Mouse (Mus musculus) CH12.LX (cell line): ENCODE data around the gene Grid2.

Experiments used
- CTCF ChIP-seq, 2 experiments: IDR thresholded peaks in 1 of 2; conservative IDR thresholded peaks in 1 of 2; 2 replicates each; pipeline ENCODE4 v1.5.1; 2011 to 2012; ENCODE audit warnings: low read depth in 2 of 2, low read length in 2 of 2, improper control_type of control experiment in 1 of 2, inconsistent platforms in 1 of 2, mild to moderate bottlenecking in 1 of 2, moderate library complexity in 1 of 2
- ELF1 ChIP-seq: IDR thresholded peaks from 2 replicates; pipeline ENCODE4 v1.6.1; 2014; ENCODE audit warnings: low read depth, mild to moderate bottlenecking, inconsistent platforms, low read length, improper control_type of control experiment
- EP300 ChIP-seq: IDR thresholded peaks from 2 replicates; pipeline ENCODE4 v1.6.1; 2011; ENCODE audit warnings: low read length, improper control_type of control experiment
- MAFK ChIP-seq: IDR thresholded peaks from 2 replicates; pipeline ENCODE4 v1.6.1; 2011; ENCODE audit warnings: low read length, improper control_type of control experiment; ENCODE audit not compliant: insufficient replicate concordance
- NRF1 ChIP-seq: IDR thresholded peaks from 2 replicates; pipeline ENCODE4 v1.6.1; 2014; ENCODE audit warnings: low read depth, mild to moderate bottlenecking, inconsistent platforms, low read length, improper control_type of control experiment, moderate library complexity
- POLR2A ChIP-seq: IDR thresholded peaks from 2 replicates; pipeline ENCODE4 v1.6.1; 2011; ENCODE audit warnings: low read depth, mild to moderate bottlenecking, improper control_type of control experiment, low read length
- ZNF384 ChIP-seq: IDR thresholded peaks from 2 replicates; pipeline ENCODE4 v1.6.1; 2012; ENCODE audit warnings: low read depth, low read length, improper control_type of control experiment, inconsistent platforms

GRCm38 (mm10) chr6:64148613-64149012, 892.9 kb downstream of the Grid2 start:
- TF ChIP-seq MAFK, result no peak
- no peak for TF ChIP-seq CTCF (conservative IDR thresholded peaks at IDR 0.05 in 1 of 2, IDR thresholded peaks at IDR 0.05 in 1 of 2; ENCODE audit: low read depth in 2 of 2, low read length in 2 of 2)
- TF ChIP-seq ELF1, result no peak
- no peak for TF ChIP-seq EP300
- no peak for TF ChIP-seq ZNF384
- TF ChIP-seq POLR2A, result no peak
- no peak for TF ChIP-seq NRF1
